Mouse (Mus musculus) limb, embryonic 13.5 days (tissue): Measurements from ENCODE around the gene Insm1. TPM values are rescaled to one million over a fixed set of nuclear protein-coding genes. Genes with fewer than 3 reads are reported as not detected.

Source experiments
- ATAC-seq: fragments of 200-750 bp; cut with Nextera tagmentation; 2 replicates; pipeline ENCODE4 v1.8.0; 2017; ENCODE audit warnings: low read depth, moderate number of reproducible peaks, moderate TSS enrichment; ENCODE audit not compliant: low FRiP score
- H3K27ac ChIP-seq: fragments of 300-500 bp; sonication (generic); 2 replicates; pipeline ENCODE4 v1.5.1; 2015; ENCODE audit warnings: inconsistent platforms, mild to moderate bottlenecking, moderate library complexity
- H3K27me3 ChIP-seq: fragments of 300-500 bp; sonication (generic); 2 replicates; pipeline ENCODE4 v1.6.1; 2015; ENCODE audit warnings: mild to moderate bottlenecking, inconsistent platforms
- H3K36me3 ChIP-seq: fragments of 300-500 bp; sonication (generic); 2 replicates; pipeline ENCODE4 v1.6.1; 2015; ENCODE audit warnings: inconsistent platforms, mild to moderate bottlenecking, moderate library complexity
- H3K4me1 ChIP-seq: fragments of 300-500 bp; sonication (generic); 2 replicates; pipeline ENCODE4 v1.6.1; 2015; ENCODE audit warnings: inconsistent platforms
- H3K4me2 ChIP-seq: fragments of 300-500 bp; sonication (generic); replicated peaks from 2 replicates; pipeline ENCODE4 v1.6.1; 2015; ENCODE audit warnings: inconsistent platforms, mild to moderate bottlenecking, moderate library complexity
- H3K4me3 ChIP-seq: fragments of 300-500 bp; sonication (generic); 2 replicates; pipeline ENCODE4 v1.5.1; 2015; ENCODE audit warnings: moderate library complexity, mild to moderate bottlenecking, inconsistent platforms
- H3K9ac ChIP-seq: fragments of 300-500 bp; sonication (generic); 2 replicates; pipeline ENCODE4 v1.6.1; 2015; ENCODE audit warnings: mild to moderate bottlenecking, inconsistent platforms
- H3K9me3 ChIP-seq: fragments of 300-500 bp; sonication (generic); 2 replicates; pipeline ENCODE4 v1.6.1; 2016; ENCODE audit warnings: inconsistent platforms
- WGBS: fragments of 180-500 bp; shearing (Covaris S2); methylation state at CpG from one replicate; pipeline ENCODE4 v1.1.7; 2015; 5-methylcytosine and 5-hydroxymethylcytosine counted together
- polyA plus RNA-seq: library from polyadenylated mRNA; unstranded; fragments of >200 nt; fragmentation: Nextera tagmentation; extraction: Ambion mirVana; gene quantifications from 2 replicates; pipeline ENCODE4 v1.2.1, GENCODE M21; 2015

Gene Insm1
- polyA plus RNA-seq, 1 experiment from 2014 or later, result not detected

DNA sequence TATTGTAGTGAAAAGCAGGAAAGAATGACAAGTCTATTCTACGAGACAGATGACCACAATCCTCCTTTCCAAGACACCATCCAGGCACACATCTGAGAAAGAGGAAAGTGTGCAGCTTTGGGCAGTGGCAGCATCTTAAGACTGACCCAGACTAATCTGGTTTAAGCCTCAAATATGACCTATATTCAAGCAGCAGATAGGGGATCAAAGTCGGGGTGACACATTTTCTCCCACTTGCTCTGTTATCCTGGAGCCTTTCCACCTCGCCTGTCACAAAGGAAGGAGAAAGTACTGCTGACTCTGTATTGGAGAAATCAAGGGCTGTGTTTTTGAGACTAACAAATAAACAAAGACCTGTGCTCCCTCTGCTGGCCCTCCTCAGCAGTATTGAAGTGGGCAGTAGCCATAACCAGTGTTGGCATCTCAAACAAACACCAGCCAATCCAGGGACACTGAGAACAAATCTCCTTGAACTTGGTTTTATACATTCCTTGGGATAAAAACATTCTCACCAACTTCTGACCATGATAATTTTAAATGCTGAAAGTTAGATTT lies 34.7 kb downstream of the Insm1 start:
- H3K4me1 ChIP-seq, result no peaks in the 10 kb centered on the region
- no peak overlapping the region for H3K27ac ChIP-seq
- H3K9ac ChIP-seq, result no peak overlapping the region
- WGBS, result 65% methylated on average over 3 of the region's 3 CpGs
- no peaks in the 10 kb centered on the region for H3K9me3 ChIP-seq
- no peaks in the 10 kb centered on the region for H3K27me3 ChIP-seq
- H3K36me3 ChIP-seq, result no peaks in the 10 kb centered on the region
- no peak for ATAC-seq
- H3K4me2 ChIP-seq, result no peak overlapping the region
- H3K4me3 ChIP-seq, result no peak overlapping the region

GRCm38 (mm10) chr2:146257037-146257436 lies 35.3 kb downstream of the Insm1 start:
- H3K9me3 ChIP-seq, result no peaks in the 10 kb centered on the region
- WGBS, result 43% methylated on average over 3 of the region's 3 CpGs

GRCm38 (mm10) chr2:146257609-146258008 lies 35.9 kb downstream of the Insm1 start:
- no peaks in the 10 kb centered on the region for H3K36me3 ChIP-seq
- WGBS, result 82% methylated on average over 3 of the region's 3 CpGs
- no peak overlapping the region for H3K4me3 ChIP-seq
- H3K4me2 ChIP-seq, result no peak overlapping the region
- H3K9ac ChIP-seq, result no peak overlapping the region
- no peaks in the 10 kb centered on the region for H3K27me3 ChIP-seq
- no peak overlapping the region for H3K27ac ChIP-seq
- no peak for ATAC-seq
- peaks cover 11% of the 10 kb centered on the region for H3K4me1 ChIP-seq
- no peaks in the 10 kb centered on the region for H3K9me3 ChIP-seq

More at GRCm38 (mm10) chr2:146257037-146257436, 35.3 kb downstream of the Insm1 start:
- no peak overlapping the region for H3K9ac ChIP-seq
- no peak overlapping the region for H3K27ac ChIP-seq
- H3K4me1 ChIP-seq, result peaks cover 6% of the 10 kb centered on the region
- H3K27me3 ChIP-seq, result no peaks in the 10 kb centered on the region
- H3K4me3 ChIP-seq, result no peak overlapping the region
- no peaks in the 10 kb centered on the region for H3K36me3 ChIP-seq
- no peak overlapping the region for H3K4me2 ChIP-seq
- ATAC-seq, result no peak

DNA sequence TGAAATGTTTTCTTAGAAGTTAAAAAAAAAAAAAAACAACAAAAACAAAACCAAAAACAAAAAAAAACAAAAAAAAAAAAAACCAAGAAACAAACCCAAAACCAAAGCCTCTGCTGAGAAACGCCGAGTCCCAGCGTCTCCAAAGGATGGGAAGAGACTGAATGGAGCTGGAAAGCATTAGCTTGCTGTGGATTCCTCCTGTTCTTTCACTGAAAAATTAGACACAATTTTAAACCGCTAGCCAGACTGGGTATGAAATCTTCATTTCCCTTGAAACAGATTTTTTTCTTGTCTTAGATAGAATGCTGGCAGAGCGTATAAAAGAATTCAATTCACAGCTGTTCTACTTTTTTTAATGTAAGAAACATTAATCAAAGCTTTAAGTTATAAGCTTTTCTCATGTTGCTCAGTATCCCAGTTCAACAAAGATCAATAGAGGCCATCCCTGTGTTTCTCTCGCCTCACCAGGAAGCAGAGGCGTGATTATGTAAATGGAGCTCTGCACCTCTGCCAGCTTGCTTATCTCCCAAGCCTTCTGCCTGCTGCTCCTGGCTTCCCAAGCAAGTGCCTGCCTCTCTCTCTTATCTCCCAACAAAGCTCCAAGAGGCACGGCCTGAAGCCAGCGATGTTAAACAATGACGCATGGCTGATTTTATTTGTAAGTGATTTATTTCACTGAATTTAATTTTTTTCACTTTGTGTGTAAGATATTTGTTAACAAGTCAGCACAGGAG lies 37.2 kb downstream of the Insm1 start:
- peaks cover 11% of the 10 kb centered on the region for H3K4me1 ChIP-seq
- no peak overlapping the region for H3K4me3 ChIP-seq
- no peak overlapping the region for H3K27ac ChIP-seq
- H3K36me3 ChIP-seq, result no peaks in the 10 kb centered on the region
- no peak overlapping the region for H3K4me2 ChIP-seq
- ATAC-seq, result no peak
- no peaks in the 10 kb centered on the region for H3K27me3 ChIP-seq
- H3K9me3 ChIP-seq, result no peaks in the 10 kb centered on the region
- no peak overlapping the region for H3K9ac ChIP-seq
- WGBS, result 49% methylated on average over 10 of the region's 10 CpGs

GRCm38 (mm10) chr2:146259787-146260560 lies 38.3 kb downstream of the Insm1 start:
- Histone ChIP-seq H3K4me3 (no peak overlapping the region), H3K36me3 (no peaks in the 10 kb centered on the region), H3K27me3 (no peaks in the 10 kb centered on the region), H3K9me3 (no peaks in the 10 kb centered on the region), H3K4me2 (no peak overlapping the region), H3K27ac (no peak overlapping the region), H3K4me1 (peaks cover 11% of the 10 kb centered on the region), H3K9ac (no peak overlapping the region)
- 45% methylated on average over 18 of the region's 18 CpGs for WGBS
- ATAC-seq, result no peak

DNA sequence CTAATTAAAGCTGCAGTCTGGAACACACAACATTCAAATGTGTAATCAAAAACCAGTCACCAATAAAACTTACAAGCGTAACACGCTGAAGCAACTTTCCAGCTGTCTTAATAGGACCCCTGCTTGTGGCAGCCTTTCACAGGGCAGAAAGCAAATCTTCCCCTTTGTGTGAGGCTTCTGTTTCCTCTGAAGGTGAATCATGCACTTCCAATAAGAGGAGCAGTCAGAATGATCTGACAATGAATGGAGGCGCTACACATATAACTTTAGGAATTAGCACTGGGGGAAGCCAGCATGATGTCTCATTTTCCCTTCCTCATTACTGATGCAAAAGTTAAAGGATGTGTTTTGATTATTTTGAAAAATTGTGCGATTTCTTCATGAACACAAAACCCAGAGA lies 39.4 kb downstream of the Insm1 start:
- Histone ChIP-seq H3K9ac (no peak overlapping the region), H3K4me1 (peaks cover 11% of the 10 kb centered on the region), H3K36me3 (no peaks in the 10 kb centered on the region), H3K4me3 (no peak overlapping the region), H3K4me2 (no peak overlapping the region), H3K27me3 (no peaks in the 10 kb centered on the region), H3K27ac (no peak overlapping the region), H3K9me3 (no peaks in the 10 kb centered on the region)
- no peak for ATAC-seq
- WGBS, result 60% methylated on average over 4 of the region's 4 CpGs

DNA sequence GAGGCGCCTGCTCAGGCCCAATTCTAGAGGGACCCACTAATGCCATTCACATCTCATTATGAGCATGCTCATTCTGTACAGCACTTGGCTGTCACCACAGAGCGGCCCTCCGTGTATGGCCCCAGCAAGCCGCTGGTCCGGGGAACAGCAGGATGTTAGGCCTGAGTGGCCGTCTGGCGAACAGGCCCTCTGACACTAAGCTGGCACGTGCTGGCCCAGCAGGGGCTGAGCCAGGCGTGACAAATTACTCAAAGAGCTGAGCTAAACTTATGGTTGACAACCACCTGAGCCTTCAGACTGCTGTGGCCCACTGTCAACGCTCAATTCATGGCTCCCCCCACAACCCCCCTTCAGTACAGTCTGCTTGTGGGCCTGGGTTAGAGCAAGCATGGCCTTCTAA lies 40.5 kb downstream of the Insm1 start:
- H3K4me3 ChIP-seq, result no peak overlapping the region
- ATAC-seq, result peak; percentile 67
- no peaks in the 10 kb centered on the region for H3K9me3 ChIP-seq
- 23% methylated on average over 10 of the region's 10 CpGs for WGBS
- no peak overlapping the region for H3K4me2 ChIP-seq
- H3K27ac ChIP-seq, result no peak overlapping the region
- H3K4me1 ChIP-seq, result peaks cover 11% of the 10 kb centered on the region
- H3K27me3 ChIP-seq, result no peaks in the 10 kb centered on the region
- no peaks in the 10 kb centered on the region for H3K36me3 ChIP-seq
- no peak overlapping the region for H3K9ac ChIP-seq

- Histone ChIP-seq H3K4me3 (no peak overlapping the region), H3K9ac (no peak overlapping the region), H3K4me1 (peaks cover 11% of the 10 kb centered on the region), H3K27ac (no peak overlapping the region), H3K9me3 (no peaks in the 10 kb centered on the region), H3K27me3 (no peaks in the 10 kb centered on the region), H3K36me3 (no peaks in the 10 kb centered on the region), H3K4me2 (no peak overlapping the region)
- no peak for ATAC-seq
Measured at GRCm38 (mm10) chr2:146262966-146263365, 41.2 kb downstream of the Insm1 start.

GRCm38 (mm10) chr2:146265045-146265444 lies 43.3 kb downstream of the Insm1 start:
- no peak for ATAC-seq
- WGBS, result 67% methylated on average over 4 of the region's 4 CpGs
- no peaks in the 10 kb centered on the region for H3K27me3 ChIP-seq
- no peak overlapping the region for H3K4me3 ChIP-seq
- no peaks in the 10 kb centered on the region for H3K36me3 ChIP-seq
- H3K9ac ChIP-seq, result no peak overlapping the region
- H3K4me1 ChIP-seq, result peaks cover 11% of the 10 kb centered on the region
- no peak overlapping the region for H3K27ac ChIP-seq
- H3K9me3 ChIP-seq, result no peaks in the 10 kb centered on the region
- H3K4me2 ChIP-seq, result no peak overlapping the region

DNA sequence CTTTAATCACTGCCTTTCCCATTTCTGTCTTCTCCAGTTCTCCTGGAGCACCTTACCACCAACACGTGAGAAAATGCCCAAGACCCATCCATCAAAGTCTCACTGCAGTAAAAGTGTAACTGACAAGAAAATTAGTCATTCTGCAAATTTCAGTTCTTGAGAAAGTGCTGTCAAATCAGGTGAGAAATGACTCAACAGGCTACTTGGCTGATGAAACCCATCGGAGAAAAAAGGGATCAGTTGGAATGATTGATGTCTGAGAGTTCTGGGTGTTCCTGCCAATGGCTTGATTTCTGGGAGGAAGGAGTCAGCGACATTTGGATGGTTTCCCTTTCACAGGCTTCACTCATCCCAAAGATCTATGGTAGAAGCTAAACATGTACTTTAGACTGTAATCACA lies 44.8 kb downstream of the Insm1 start:
- H3K9me3 ChIP-seq, result no peaks in the 10 kb centered on the region
- 70% methylated on average over 3 of the region's 3 CpGs for WGBS
- H3K4me1 ChIP-seq, result peaks cover 10% of the 10 kb centered on the region
- H3K4me3 ChIP-seq, result no peak overlapping the region
- H3K4me2 ChIP-seq, result no peak overlapping the region
- H3K27ac ChIP-seq, result no peak overlapping the region
- H3K9ac ChIP-seq, result no peak overlapping the region
- H3K27me3 ChIP-seq, result no peaks in the 10 kb centered on the region
- ATAC-seq, result no peak
- H3K36me3 ChIP-seq, result no peaks in the 10 kb centered on the region
